Mouse (Mus musculus) liver, adult (tissue): ENCODE measurements around the gene Fam32a.

Experiments
- GATA4 ChIP-seq: IDR thresholded peaks from 2 replicates; pipeline ENCODE4 v1.6.1; 2014; ENCODE audit warnings: mild to moderate bottlenecking, low read length; ENCODE audit not compliant: insufficient replicate concordance

Fam32a gene

GRCm38 (mm10) chr8:72262756-72263155 lies 43.2 kb downstream of the Fam32a start:
- no peak for TF ChIP-seq GATA4

GRCm38 (mm10) chr8:72263451-72263850 lies 43.9 kb downstream of the Fam32a start:
- TF ChIP-seq GATA4: no peak

- TF ChIP-seq GATA4: no peak
These were observed 45.8 kb downstream of the Fam32a start for GRCm38 (mm10) chr8:72265342-72265741.

- TF ChIP-seq GATA4: no peak
These were observed 47.1 kb downstream of the Fam32a start for GRCm38 (mm10) chr8:72266671-72267070.

GRCm38 (mm10) chr8:72267106-72267505 lies 47.6 kb downstream of the Fam32a start:
- no peak for TF ChIP-seq GATA4

GRCm38 (mm10) chr8:72268356-72268755 lies 48.8 kb downstream of the Fam32a start:
- peak; percentile 100 for TF ChIP-seq GATA4

- no peak for TF ChIP-seq GATA4
These were observed 51.1 kb downstream of the Fam32a start for GRCm38 (mm10) chr8:72270606-72271005.

GRCm38 (mm10) chr8:72271051-72271660 lies 51.6 kb downstream of the Fam32a start:
- TF ChIP-seq GATA4: no peak

GRCm38 (mm10) chr8:72271691-72272090 lies 52.2 kb downstream of the Fam32a start:
- TF ChIP-seq GATA4: no peak

- no peak for TF ChIP-seq GATA4
These were observed 52.8 kb downstream of the Fam32a start for GRCm38 (mm10) chr8:72272361-72272760.

GRCm38 (mm10) chr8:72273111-72273770 lies 53.7 kb downstream of the Fam32a start:
- TF ChIP-seq GATA4: no peak

GRCm38 (mm10) chr8:72273807-72274206 lies 54.3 kb downstream of the Fam32a start:
- no peak for TF ChIP-seq GATA4
